Mouse (Mus musculus): ENCODE results near the gene Fam71f1. TPM values are rescaled to one million over a fixed set of nuclear protein-coding genes. Genes with fewer than 3 reads are reported as not detected.
"Not testable (repeated sequence)": the region's sequence is repeated elsewhere in the genome, so short reads cannot be mapped to it uniquely, and the experiment has no call there.

The Fam71f1 gene
- polyA plus RNA-seq, 1 experiment from 2014 or later: not detected

- Histone ChIP-seq H3K9me3 (replicated peaks; ENCODE audit: control insufficient read depth, low read length) (no peaks in the 10 kb centered on the region), H3K27ac (ENCODE audit: low read length) (no peak overlapping the region), H3K4me1 (ENCODE audit: control insufficient read depth, low read depth, low read length) (no peaks in the 10 kb centered on the region), H3K36me3 (ENCODE audit: control insufficient read depth, insufficient read depth) (no peaks in the 10 kb centered on the region), H3K4me3 (ENCODE audit: low read depth, low read length) (no peak overlapping the region), H3K9ac (ENCODE audit: low read depth, low read length) (no peak overlapping the region), H3K27me3 (ENCODE audit: control insufficient read depth, insufficient read depth, low read depth, low read length) (no peaks in the 10 kb centered on the region), H3K4me2 (ENCODE audit: low read depth, low read length) (no peak overlapping the region)
- no peak for ATAC-seq (ENCODE audit: low read depth)
- WGBS (ENCODE audit: insufficient replicate concordance): 50% methylated on average over 2 of the region's 2 CpGs
Measured at GRCm38 (mm10) chr6:29317286-29317685, 1.7 kb upstream of the Fam71f1 start.

DNA sequence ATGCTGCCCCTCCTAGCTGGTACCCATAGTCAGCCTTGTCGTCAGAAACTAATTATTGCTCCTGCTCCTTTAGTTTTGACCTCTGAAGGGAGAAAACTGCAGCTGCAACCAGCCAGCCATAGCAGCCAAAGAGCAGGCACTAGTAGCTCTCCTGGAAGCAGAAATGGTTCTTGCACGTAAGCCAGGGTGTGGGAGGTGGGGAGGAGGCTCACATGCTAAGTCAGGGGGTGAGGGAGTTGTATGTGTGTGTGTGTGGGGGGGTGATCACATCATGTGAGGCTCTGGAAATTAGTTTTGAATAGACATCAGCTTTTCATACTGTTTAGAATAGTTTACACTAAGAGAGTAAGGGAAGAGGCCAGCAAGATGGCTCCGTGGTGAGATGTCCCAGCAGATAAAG, 999 bp upstream of the Fam71f1 start:
- no peak for ATAC-seq (ENCODE audit: low read depth)
- no peak overlapping the region for H3K4me3 ChIP-seq (ENCODE audit: low read depth, low read length)
- WGBS (ENCODE audit: insufficient replicate concordance): 48% methylated on average over 3 of the region's 3 CpGs
- no peaks in the 10 kb centered on the region for H3K27me3 ChIP-seq (ENCODE audit: control insufficient read depth, insufficient read depth, low read depth, low read length)
- H3K4me1 ChIP-seq (ENCODE audit: control insufficient read depth, low read depth, low read length): no peaks in the 10 kb centered on the region
- no peaks in the 10 kb centered on the region for H3K36me3 ChIP-seq (ENCODE audit: control insufficient read depth, insufficient read depth)
- H3K27ac ChIP-seq (ENCODE audit: low read length): no peak overlapping the region
- no peak overlapping the region for H3K9ac ChIP-seq (ENCODE audit: low read depth, low read length)
- H3K4me2 ChIP-seq (ENCODE audit: low read depth, low read length): no peak overlapping the region
- H3K9me3 ChIP-seq (replicated peaks; ENCODE audit: control insufficient read depth, low read length): no peaks in the 10 kb centered on the region

DNA sequence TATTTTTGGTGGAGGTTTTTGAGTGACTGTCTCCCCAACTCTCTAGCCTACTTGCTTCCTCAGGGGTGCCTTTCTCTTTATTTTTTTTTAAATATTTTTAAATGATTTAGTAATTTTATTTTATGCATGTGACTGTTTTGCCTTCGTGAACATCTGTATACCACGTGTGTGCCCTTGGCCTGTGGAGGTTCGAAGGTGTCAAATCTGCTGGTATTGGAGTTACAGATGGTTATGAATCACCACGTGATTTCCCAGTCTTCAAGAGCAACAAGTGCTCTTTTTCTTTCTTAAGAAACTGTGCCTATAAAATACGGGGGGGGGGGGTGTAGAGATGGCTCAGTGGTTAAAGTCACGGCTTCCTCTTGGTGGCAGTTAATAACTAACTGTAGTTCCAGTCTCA, 2.6 kb downstream of the Fam71f1 start:
- Histone ChIP-seq H3K36me3 (ENCODE audit: control insufficient read depth, insufficient read depth) (no peaks in the 10 kb centered on the region), H3K4me3 (ENCODE audit: low read depth, low read length) (no peak overlapping the region), H3K9ac (ENCODE audit: low read depth, low read length) (no peak overlapping the region), H3K27ac (ENCODE audit: low read length) (no peak overlapping the region), H3K27me3 (ENCODE audit: control insufficient read depth, insufficient read depth, low read depth, low read length) (no peaks in the 10 kb centered on the region), H3K9me3 (replicated peaks; ENCODE audit: control insufficient read depth, low read length) (no peaks in the 10 kb centered on the region), H3K4me2 (ENCODE audit: low read depth, low read length) (no peak overlapping the region), H3K4me1 (ENCODE audit: control insufficient read depth, low read depth, low read length) (no peaks in the 10 kb centered on the region)
- no peak for ATAC-seq (ENCODE audit: low read depth)
- 59% methylated on average over 6 of the region's 6 CpGs for WGBS (ENCODE audit: insufficient replicate concordance)

DNA sequence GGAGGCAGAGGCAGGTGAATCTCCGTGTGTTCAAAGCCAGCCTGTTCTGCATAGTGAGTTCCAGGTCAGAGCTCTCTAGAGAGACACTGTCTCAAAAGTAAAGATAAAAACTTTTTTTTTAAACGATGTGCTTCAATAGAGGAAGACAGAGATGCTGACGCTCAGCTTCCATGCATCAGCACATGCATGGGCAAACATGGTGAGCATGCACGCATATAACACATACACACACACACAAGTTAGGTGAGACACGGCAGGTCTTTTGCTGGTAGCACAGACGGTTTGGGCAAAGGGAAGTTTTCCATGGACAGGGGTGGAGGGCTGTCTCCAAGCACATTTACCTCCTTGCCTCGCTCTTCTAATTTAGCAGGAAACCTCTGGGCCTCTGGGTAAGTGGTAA, 3.2 kb downstream of the Fam71f1 start:
- WGBS (ENCODE audit: insufficient replicate concordance): 65% methylated on average over 7 of the region's 7 CpGs
- ATAC-seq (ENCODE audit: low read depth): no peak
- no peaks in the 10 kb centered on the region for H3K27me3 ChIP-seq (ENCODE audit: control insufficient read depth, insufficient read depth, low read depth, low read length)

DNA sequence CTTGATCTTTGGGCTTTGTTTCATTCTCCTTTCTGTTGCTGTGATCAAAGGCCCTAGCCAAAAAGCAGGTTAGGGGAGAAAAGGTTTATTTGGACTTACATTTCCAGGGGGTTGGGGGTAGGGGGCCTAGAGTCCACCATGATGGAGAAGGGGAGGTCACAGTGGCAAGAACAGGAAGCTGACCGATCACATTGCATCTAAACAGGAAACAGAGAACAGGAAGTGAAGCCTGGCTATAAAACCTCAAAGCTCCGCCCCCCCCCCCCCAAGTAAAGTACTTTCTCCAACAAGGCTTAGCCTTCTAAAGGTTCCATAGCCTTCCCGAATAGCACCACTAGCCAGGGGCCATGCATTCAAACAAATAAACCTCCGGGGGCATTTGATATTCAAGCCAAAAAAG, 3.8 kb downstream of the Fam71f1 start:
- Histone ChIP-seq H3K4me1 (ENCODE audit: control insufficient read depth, low read depth, low read length) (no peaks in the 10 kb centered on the region), H3K9ac (ENCODE audit: low read depth, low read length) (no peak overlapping the region), H3K4me3 (ENCODE audit: low read depth, low read length) (no peak overlapping the region), H3K36me3 (ENCODE audit: control insufficient read depth, insufficient read depth) (no peaks in the 10 kb centered on the region), H3K4me2 (ENCODE audit: low read depth, low read length) (no peak overlapping the region), H3K9me3 (replicated peaks; ENCODE audit: control insufficient read depth, low read length) (no peaks in the 10 kb centered on the region), H3K27me3 (ENCODE audit: control insufficient read depth, insufficient read depth, low read depth, low read length) (no peaks in the 10 kb centered on the region), H3K27ac (ENCODE audit: low read length) (no peak overlapping the region)
- 35% methylated on average over 4 of the region's 4 CpGs for WGBS (ENCODE audit: insufficient replicate concordance)
- no peak for ATAC-seq (ENCODE audit: low read depth)

More for the DNA sequence above, 3.2 kb downstream of the Fam71f1 start:
- no peak overlapping the region for H3K27ac ChIP-seq (ENCODE audit: low read length)
- no peak overlapping the region for H3K9ac ChIP-seq (ENCODE audit: low read depth, low read length)
- no peaks in the 10 kb centered on the region for H3K9me3 ChIP-seq (replicated peaks; ENCODE audit: control insufficient read depth, low read length)
- no peaks in the 10 kb centered on the region for H3K36me3 ChIP-seq (ENCODE audit: control insufficient read depth, insufficient read depth)
- H3K4me3 ChIP-seq (ENCODE audit: low read depth, low read length): no peak overlapping the region
- H3K4me1 ChIP-seq (ENCODE audit: control insufficient read depth, low read depth, low read length): no peaks in the 10 kb centered on the region
- H3K4me2 ChIP-seq (ENCODE audit: low read depth, low read length): no peak overlapping the region

GRCm38 (mm10) chr6:29326961-29327360, 8.0 kb downstream of the Fam71f1 start:
- ATAC-seq (ENCODE audit: low read depth): no peak
- Histone ChIP-seq H3K36me3 (ENCODE audit: control insufficient read depth, insufficient read depth) (no peaks in the 10 kb centered on the region), H3K27ac (ENCODE audit: low read length) (no peak overlapping the region), H3K4me1 (ENCODE audit: control insufficient read depth, low read depth, low read length) (no peaks in the 10 kb centered on the region), H3K4me2 (ENCODE audit: low read depth, low read length) (no peak overlapping the region), H3K27me3 (ENCODE audit: control insufficient read depth, insufficient read depth, low read depth, low read length) (no peaks in the 10 kb centered on the region), H3K9me3 (replicated peaks; ENCODE audit: control insufficient read depth, low read length) (no peaks in the 10 kb centered on the region), H3K9ac (ENCODE audit: low read depth, low read length) (no peak overlapping the region), H3K4me3 (ENCODE audit: low read depth, low read length) (no peak overlapping the region)
- 49% methylated on average over 9 of the region's 9 CpGs for WGBS (ENCODE audit: insufficient replicate concordance)

- WGBS (ENCODE audit: insufficient replicate concordance): 42% methylated on average over 4 of the region's 4 CpGs
- H3K36me3 ChIP-seq (ENCODE audit: control insufficient read depth, insufficient read depth): no peaks in the 10 kb centered on the region
- no peak overlapping the region for H3K27ac ChIP-seq (ENCODE audit: low read length)
- no peaks in the 10 kb centered on the region for H3K9me3 ChIP-seq (replicated peaks; ENCODE audit: control insufficient read depth, low read length)
- no peaks in the 10 kb centered on the region for H3K4me1 ChIP-seq (ENCODE audit: control insufficient read depth, low read depth, low read length)
- no peak overlapping the region for H3K9ac ChIP-seq (ENCODE audit: low read depth, low read length)
- H3K4me2 ChIP-seq (ENCODE audit: low read depth, low read length): no peak overlapping the region
- H3K4me3 ChIP-seq (ENCODE audit: low read depth, low read length): no peak overlapping the region
- no peak for ATAC-seq (ENCODE audit: low read depth)
- no peaks in the 10 kb centered on the region for H3K27me3 ChIP-seq (ENCODE audit: control insufficient read depth, insufficient read depth, low read depth, low read length)
Measured at GRCm38 (mm10) chr6:29329514-29329913, 10.6 kb downstream of the Fam71f1 start.

DNA sequence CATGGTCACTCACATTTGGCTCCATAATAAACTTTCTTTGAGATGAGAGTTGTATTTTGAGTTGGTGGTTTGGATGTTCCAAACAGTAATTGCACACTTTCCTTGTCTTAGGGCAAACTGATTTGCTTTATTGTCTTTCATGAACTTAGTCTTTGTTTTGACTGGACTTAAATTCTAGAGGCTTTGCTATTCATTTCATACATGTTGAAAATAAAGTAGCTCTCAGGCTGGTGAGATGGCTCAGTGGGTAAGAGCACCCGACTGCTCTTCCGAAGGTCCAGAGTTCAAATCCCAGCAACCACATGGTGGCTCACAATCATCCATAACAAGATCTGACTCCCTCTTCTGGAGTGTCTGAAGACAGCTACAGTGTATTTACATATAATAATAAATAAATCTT, 27.6 kb downstream of the Fam71f1 start:
- not testable (repeated sequence) for H3K4me2 ChIP-seq (ENCODE audit: low read depth, low read length); H3K4me3 ChIP-seq (ENCODE audit: low read depth, low read length); H3K36me3 ChIP-seq (ENCODE audit: control insufficient read depth, insufficient read depth); H3K27me3 ChIP-seq (ENCODE audit: control insufficient read depth, insufficient read depth, low read depth, low read length); ATAC-seq (ENCODE audit: low read depth); H3K9ac ChIP-seq (ENCODE audit: low read depth, low read length); H3K9me3 ChIP-seq (replicated peaks; ENCODE audit: control insufficient read depth, low read length); H3K27ac ChIP-seq (ENCODE audit: low read length)
- WGBS (ENCODE audit: insufficient replicate concordance): 84% methylated on average over 2 of the region's 2 CpGs
- H3K4me1 ChIP-seq (ENCODE audit: control insufficient read depth, low read depth, low read length): peaks cover 11% of the 10 kb centered on the region

DNA sequence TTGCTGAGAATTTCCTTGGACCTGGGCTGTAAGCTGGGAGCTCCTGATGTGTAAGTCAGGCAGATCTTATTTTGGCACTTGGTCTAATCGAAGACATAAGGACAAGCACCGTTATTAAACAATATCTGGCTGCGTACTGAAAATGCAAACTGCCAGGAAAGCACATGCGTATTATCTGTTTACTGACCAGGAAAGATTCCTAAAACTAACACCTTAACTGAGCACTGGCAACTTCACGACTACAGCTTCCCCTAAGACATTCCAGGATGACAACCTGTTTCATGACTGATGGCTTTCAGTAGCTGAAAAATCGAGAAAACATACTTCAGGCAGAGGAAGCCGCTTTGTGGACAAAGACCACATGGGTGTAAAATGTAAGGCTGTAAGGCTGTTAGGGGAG, 28.2 kb downstream of the Fam71f1 start:
- Histone ChIP-seq H3K4me2 (ENCODE audit: low read depth, low read length) (peak overlapping the region; percentile 92), H3K4me3 (ENCODE audit: low read depth, low read length) (peak overlapping the region; percentile 90), H3K9ac (ENCODE audit: low read depth, low read length) (peak overlapping the region; percentile 80), H3K9me3 (replicated peaks; ENCODE audit: control insufficient read depth, low read length) (no peaks in the 10 kb centered on the region), H3K4me1 (ENCODE audit: control insufficient read depth, low read depth, low read length) (peaks cover 11% of the 10 kb centered on the region), H3K36me3 (ENCODE audit: control insufficient read depth, insufficient read depth) (no peaks in the 10 kb centered on the region), H3K27me3 (ENCODE audit: control insufficient read depth, insufficient read depth, low read depth, low read length) (no peaks in the 10 kb centered on the region), H3K27ac (ENCODE audit: low read length) (peak overlapping the region; percentile 84)
- no peak for ATAC-seq (ENCODE audit: low read depth)
- 41% methylated on average over 7 of the region's 7 CpGs for WGBS (ENCODE audit: insufficient replicate concordance)
